Mouse (Mus musculus) liver, adult 2 months (tissue): ENCODE measurements around the gene Nsl1.

ENCODE experiments used
- CTCF ChIP-seq: fragments of 200-500 bp; IDR thresholded peaks from 2 replicates; pipeline ENCODE4 v1.5.1; 2011; ENCODE audit warnings: low read depth, low read length, control low read depth
- POLR2A ChIP-seq: fragments of 200-500 bp; IDR thresholded peaks from 2 replicates; pipeline ENCODE4 v1.6.1; 2011; ENCODE audit warnings: low read length, control low read depth; ENCODE audit not compliant: insufficient read depth; ENCODE audit errors: extremely low read depth

DNA sequence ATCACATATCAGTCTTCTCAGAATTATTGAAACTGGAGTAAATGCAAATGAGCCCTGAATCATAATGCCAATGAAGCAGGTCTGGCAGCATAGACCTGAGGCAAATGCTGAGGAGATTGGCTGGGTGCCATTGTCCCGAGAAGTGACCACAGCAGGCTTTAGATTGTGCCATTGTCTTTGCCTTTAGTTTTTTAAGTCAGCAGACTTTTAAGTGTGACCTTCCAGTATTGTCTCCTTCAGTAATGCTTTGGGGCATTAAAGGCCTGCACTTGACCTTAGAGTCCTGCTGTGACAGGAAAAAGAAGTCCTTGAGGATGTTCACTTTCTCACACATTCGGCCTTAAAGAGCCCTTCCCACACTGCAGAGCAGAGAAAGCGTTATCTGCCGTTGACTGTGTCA lies 7.4 kb downstream of the Nsl1 start:
- TF ChIP-seq POLR2A = no peak
- no peak for TF ChIP-seq CTCF
